Mouse (Mus musculus): Measurements from ENCODE around the gene Ifitm5.

DNA sequence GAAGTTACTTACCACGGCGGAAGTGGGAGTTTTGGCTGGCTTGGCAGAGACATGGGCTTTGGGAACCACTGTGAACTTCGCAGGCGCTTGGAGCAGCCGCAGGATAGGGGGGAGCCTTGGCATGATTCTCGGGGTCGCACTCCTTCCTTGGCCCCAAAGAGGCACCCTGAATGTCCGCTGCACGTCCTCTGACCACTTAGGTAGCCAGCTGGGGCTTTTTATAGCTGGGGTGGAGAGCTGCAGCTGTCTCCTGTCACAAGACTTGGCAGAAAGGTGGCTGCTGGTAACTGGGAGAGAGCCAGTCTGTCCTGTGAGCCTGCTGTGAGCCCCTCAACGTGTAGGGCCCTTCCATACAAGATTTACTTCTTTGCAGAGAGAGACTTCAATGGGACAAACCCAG lies 49.9 kb downstream of the Ifitm5 start, which contains the start of gene Cox8b:
- no peak for TF ChIP-seq POLR2A (IDR thresholded peaks at IDR 0.05; ENCODE audit: low read depth, low read length)
- no peak for TF ChIP-seq CTCF (IDR thresholded peaks at IDR 0.05; ENCODE audit: extremely low read depth, insufficient read depth, insufficient read length, insufficient replicate concordance)
